Mouse (Mus musculus) ovary, postnatal 10 days (tissue): ENCODE measurements around the gene Olfr678.
"Not testable (repeated sequence)": the region's sequence is repeated elsewhere in the genome, so short reads cannot be mapped to it uniquely, and the experiment has no call there.

Experiments used
- DNase-seq: peaks from one replicate; pipeline ENCODE4 v3.0.0; 2022; ENCODE audit warnings: low spot score

Gene Olfr678

DNA sequence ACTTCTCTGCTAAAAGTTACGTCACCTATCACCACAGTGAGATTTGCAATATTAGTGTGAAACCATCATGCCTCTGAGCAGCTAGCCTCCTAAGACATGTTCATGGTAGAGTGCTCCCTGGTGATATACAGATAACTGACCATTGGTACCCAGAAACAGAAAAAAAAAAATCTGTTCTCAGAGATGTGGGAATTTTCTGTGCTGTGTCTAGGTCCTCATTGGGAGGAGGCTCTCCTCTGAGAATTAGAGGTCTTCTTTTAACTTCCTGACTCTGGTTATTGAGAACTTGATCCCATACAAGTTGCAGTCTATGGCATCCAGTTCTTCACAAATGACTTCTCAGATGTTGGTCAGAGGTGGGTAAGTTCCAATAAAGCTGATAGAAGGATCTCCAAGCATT, at the start of gene Olfr678:
TSS of gene Olfr678 (plus strand) at position 301 of the 400 bp plus-strand sequence.
- no peak for DNase-seq

DNA sequence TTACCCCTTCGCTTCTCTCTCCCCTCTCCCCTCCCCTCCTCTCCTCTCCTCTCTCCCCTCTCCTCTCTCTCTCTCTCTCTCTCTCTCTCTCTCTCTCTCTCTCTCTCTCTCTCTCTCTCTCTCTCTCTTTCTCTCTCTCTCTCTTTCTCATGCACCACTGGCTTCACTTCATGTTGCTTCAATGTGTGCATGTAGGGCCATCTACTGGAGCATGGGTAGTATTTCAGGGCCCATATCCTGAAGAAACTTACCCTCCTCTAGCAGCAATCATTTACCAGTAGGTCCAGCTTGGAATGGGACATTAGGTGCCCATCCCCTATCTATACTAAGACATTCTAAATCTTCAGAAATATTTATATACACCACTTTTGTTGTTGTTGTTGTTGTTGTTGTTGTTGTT, 41.7 kb upstream of the Olfr678 start:
- no peak for DNase-seq

DNA sequence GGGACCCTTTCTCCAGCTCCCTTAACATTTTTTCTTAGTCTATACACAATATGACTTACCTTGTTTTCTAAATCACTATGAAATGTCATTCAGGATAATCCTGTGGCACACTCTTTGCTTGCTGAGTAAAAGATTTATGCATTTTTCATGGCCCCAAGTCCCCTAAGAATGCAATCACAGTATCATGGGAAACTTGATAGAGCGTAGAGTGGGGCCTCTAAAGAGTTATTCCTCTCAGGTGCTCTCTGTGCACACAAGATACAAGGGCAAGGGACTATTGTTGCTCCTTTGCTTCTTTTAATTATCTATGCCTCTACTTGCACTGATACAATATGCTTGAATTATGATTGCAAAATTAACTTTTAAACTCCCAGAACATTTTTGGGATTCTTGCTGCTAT, 35.9 kb upstream of the Olfr678 start, which contains the start of gene Olfr675:
TSS of gene Olfr675 (minus strand) at position 101 of the 400 bp plus-strand sequence.
- no peak for DNase-seq

DNA sequence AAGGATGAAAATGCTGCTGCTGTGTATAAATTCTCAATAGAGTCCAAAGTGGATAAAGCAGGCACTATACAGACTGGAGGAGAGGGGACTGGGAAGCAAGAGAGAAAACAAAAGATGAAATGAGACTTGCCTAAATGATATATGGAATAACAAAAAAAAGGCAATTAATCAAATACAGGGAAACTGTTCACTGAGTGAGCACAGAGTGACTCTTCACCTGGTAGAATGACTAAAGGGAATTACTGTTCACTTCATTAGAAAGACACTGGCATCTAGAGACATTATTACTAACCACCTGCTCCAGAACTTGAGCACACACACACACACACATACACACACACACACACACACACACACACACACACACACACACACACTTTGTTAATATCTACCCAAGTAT, 31.9 kb upstream of the Olfr678 start, which contains the start of gene Olfr676:
TSS of gene Olfr676 (plus strand) at position 301 of the 400 bp plus-strand sequence.
- no peak for DNase-seq

DNA sequence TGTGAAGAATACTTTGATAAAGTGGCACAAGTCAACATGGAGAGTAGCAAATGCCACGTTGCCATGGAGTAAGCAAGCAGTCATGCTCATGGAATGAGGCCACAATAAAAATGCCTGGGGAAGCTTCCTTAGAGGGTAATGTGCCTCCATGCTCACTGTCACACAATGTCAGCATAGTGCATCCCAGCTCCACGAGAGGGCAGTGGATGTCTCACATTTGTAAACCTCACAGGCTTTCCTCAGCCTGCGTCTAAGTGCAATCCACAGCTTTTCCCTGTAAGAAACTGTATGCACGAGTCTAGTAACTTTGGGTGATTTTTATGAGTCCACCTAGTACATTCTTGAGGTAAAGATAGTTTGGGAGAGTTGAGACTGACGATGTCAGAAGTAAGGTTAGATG, 30.4 kb upstream of the Olfr678 start:
- not testable (repeated sequence) for DNase-seq

DNA sequence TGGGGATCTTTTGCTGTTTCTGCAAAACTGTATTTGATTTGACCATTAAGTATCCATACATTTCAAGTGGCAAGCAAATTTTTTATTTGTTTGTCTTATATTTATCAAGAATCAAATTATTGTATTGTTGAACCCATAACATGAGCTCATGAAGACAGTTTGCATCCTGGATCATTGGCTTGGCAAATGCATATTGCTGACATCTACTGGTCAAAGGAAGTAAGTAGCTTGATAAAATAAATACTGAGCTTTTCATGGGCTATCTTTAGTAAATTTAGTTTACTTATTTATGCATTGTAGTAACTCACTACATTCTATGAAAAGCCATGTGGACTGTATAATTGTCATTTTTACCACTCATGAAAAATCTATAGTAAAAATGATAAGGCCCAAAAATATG, 5.3 kb upstream of the Olfr678 start:
- DNase-seq = no peak

DNA sequence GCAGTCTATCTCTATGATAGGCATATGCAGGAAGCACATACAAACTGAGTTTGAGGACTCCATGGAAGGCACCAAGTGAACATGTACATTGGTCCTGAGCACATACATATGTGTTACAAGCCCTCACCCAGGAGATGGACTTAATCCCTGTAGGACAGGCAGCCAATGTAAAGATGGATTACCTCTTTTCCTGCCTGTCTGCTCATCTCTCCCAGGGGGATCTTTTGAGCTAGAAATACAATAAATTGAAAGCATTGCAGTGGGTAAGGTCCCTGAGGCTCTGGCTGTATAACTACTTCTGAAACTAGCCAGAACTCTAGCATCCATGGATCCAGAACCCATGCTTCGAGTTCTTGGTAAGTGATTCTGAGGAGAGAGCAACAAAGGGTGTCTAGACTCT, 16.6 kb downstream of the Olfr678 start, which contains the start of gene Olfr679:
TSS of gene Olfr679 (plus strand) at position 301 of the 400 bp plus-strand sequence.
- DNase-seq = no peak

DNA sequence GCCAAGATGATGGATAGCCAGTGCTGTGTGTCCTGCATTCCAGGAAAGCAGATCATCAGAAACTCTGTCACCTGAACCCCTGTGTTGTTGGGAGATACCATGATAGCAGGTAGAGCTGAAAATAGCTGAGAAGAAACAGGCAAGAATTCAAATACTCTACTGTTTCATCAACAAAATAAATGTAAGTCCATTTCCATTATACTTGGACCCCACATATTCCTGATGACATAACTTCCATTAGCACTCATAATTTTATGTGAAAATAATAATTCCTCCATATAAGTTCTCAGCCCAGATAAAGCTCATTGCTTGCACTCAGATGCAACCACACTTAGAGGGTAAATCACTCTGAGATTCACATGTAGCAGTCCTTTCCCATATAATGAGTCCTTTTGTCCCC, 28.4 kb downstream of the Olfr678 start, which contains the start of gene Olfr680-ps1:
TSS of gene Olfr680-ps1 (minus strand) at position 101 of the 400 bp plus-strand sequence.
- DNase-seq = not testable (repeated sequence)

DNA sequence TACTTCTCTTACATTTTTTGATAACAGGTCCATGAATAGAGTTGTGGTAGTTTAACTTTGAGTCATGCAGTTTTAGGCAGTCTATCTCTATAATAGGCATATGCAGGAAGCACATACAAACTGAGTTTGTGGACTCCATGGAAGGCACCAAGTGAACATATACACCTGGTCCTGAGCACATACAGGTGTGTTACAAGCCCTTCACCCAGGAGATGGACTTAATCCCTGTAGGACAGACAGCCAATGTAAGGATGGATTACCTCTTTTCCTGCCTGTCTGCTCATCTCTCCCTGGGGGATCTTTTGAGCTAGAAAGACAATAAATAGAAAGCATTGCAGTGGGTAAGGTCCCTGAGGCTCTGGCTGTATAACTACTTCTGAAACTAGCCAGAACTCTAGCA, 52.3 kb downstream of the Olfr678 start, which contains the start of gene Olfr681:
TSS of gene Olfr681 (plus strand) at position 301 of the 400 bp plus-strand sequence.
- DNase-seq = no peak
